Mouse (Mus musculus): ENCODE measurements at regions not wholly inside any gene's neighbourhood (a gene's known extent, or its start where the extent isn't known, plus 50 kb on each side); places are given as distances from the start of the nearest gene placed in this dataset.

GRCm38 (mm10) chr9:30519231-30519630, 92.3 kb downstream of the Snx19 start:
- TF ChIP-seq GATA1 (IDR thresholded peaks at IDR 0.05; ENCODE audit: borderline replicate concordance, low read length) (no peak), FLI1 (IDR thresholded peaks at IDR 0.05; ENCODE audit: low read length) (no peak)

Data from megakaryocyte, embryonic 14.5 days (primary cell).